Mouse (Mus musculus) ovary, postnatal 14 days (tissue): ENCODE data around the gene Cenpc1.

Experiments
- DNase-seq: peaks from one replicate; pipeline ENCODE4 v3.0.0; 2022; ENCODE audit warnings: low spot score

Cenpc1 gene

GRCm38 (mm10) chr5:85996545-85997510, 68.6 kb downstream of the Cenpc1 start:
- DNase-seq: no peak

DNA sequence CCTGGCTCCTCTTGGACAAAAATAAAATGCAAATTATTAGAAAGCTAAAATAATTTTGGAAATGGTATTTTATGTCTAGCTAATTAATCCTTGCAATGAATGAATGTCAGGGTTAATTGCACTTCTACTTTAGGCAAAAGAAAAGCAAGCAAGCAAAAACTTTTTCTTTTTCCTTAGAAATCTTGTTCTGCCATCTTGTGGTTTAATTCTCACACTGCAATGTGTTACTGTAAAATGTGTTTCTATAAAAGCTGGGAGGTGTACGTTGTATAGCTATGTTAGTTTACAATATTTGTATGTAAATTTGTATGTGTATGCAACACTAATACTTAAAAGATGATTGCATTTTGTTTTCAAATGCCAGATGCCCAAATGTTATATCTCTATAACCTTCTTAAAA, 70.8 kb downstream of the Cenpc1 start:
- DNase-seq: no peak

GRCm38 (mm10) chr5:85992805-85993721, 72.3 kb downstream of the Cenpc1 start:
- DNase-seq: no peak

DNA sequence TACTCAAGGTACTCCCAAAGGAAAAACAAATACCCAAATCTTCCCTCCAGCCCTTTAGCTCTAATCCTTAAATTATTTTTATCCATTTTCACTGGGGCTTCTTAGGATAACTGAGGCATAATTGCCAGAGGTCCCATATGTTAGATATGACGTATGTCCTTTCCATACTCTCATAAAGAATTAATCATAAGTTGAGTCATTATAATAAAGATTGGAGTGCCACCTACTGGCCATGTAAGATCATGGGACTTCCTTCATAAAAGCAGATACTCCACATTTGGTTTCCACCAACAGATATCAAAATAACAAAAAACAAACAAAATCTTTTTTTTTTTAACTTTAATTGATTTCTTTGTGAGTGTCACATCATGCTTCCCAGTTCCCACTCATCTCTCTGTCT, 73.3 kb downstream of the Cenpc1 start:
- no peak for DNase-seq

DNA sequence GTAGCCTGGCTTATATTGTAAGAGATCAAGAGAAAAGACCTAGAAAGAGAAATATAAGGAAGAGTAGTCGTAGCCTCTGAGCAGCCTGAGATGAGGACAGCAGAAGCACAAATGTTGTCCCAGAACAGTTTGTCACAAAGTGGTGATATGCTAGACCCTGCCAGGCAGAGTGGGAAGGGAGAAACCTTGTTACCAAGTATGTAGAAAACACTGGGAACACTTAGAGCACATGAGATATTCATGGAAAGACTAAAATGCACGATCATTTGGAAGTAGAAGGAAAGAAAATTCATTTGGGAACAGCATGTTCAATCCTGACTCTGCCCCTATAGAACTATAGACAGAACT, 77.9 kb downstream of the Cenpc1 start:
- no peak for DNase-seq

- no peak for DNase-seq
Measured at GRCm38 (mm10) chr5:85986734-85987515, 78.5 kb downstream of the Cenpc1 start.

GRCm38 (mm10) chr5:85977646-85978426, 87.5 kb downstream of the Cenpc1 start:
- DNase-seq: no peak

DNA sequence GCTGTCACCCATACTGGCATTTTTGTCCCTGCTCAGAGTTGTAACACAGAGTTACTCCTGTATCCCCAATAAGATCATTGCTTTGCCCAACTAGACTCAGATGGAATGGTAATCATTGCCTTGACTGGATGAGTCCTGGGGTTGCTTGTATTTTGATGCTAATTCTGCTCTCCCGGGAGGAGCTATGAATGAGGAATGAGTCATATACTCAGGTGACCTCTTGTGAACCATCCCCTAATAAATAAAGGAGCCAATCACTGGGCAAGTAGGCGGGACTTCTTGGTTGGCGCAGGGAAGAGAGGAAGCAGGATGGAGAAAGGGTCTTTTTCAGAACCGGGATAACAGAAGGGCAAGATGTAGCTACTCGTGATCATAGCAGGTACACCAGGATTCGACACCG, 102.6 kb downstream of the Cenpc1 start:
- no peak for DNase-seq
